Mouse (Mus musculus): ENCODE data around the gene Wdfy2. TPM values are rescaled to one million over a fixed set of nuclear protein-coding genes. Genes with fewer than 3 reads are reported as not detected.

The Wdfy2 gene
- polyA plus RNA-seq, 1 experiment from 2014 or later = 6.2 TPM

- H3K4me2 ChIP-seq (ENCODE audit: low read length) = no peak overlapping the region
- H3K4me3 ChIP-seq (ENCODE audit: control insufficient read depth in 1 of 2, insufficient read depth in 1 of 2, low read depth in 1 of 2, low read length in 2 of 2) = no peak overlapping the region
- no peaks in the 10 kb centered on the region for H3K36me3 ChIP-seq (ENCODE audit: control insufficient read depth, insufficient read depth, low read length)
- H3K9ac ChIP-seq (ENCODE audit: low read length) = no peak overlapping the region
- 77% methylated on average over 4 of the region's 4 CpGs for WGBS
- H3K27me3 ChIP-seq (ENCODE audit: control insufficient read depth, insufficient read depth, low read length) = no peaks in the 10 kb centered on the region
- ATAC-seq (ENCODE audit: insufficient number of reproducible peaks, insufficient read depth, low FRiP score, low read depth) = no peak
- H3K27ac ChIP-seq (replicated peaks in 1 of 2; ENCODE audit: control insufficient read depth in 1 of 2, insufficient read depth in 1 of 2, low read depth in 2 of 2, low read length in 2 of 2) = no peak overlapping the region
- peaks cover 9 to 23% of the 10 kb centered on the region in 2 experiments for H3K4me1 ChIP-seq (ENCODE audit: control insufficient read depth in 2 of 2, insufficient read depth in 2 of 2, low read length in 2 of 2)
- H3K9me3 ChIP-seq (ENCODE audit: control insufficient read depth, low read length) = no peaks in the 10 kb centered on the region
These were observed 73.4 kb downstream of the Wdfy2 start for GRCm38 (mm10) chr14:62910859-62911258.

- H3K27ac ChIP-seq (replicated peaks in 1 of 2; ENCODE audit: control insufficient read depth in 1 of 2, insufficient read depth in 1 of 2, low read depth in 2 of 2, low read length in 2 of 2) = no peak overlapping the region
- H3K27me3 ChIP-seq (ENCODE audit: control insufficient read depth, insufficient read depth, low read length) = no peaks in the 10 kb centered on the region
- peaks cover 0 to 4% of the 10 kb centered on the region in 2 experiments for H3K4me1 ChIP-seq (ENCODE audit: control insufficient read depth in 2 of 2, insufficient read depth in 2 of 2, low read length in 2 of 2)
- H3K9me3 ChIP-seq (ENCODE audit: control insufficient read depth, low read length) = no peaks in the 10 kb centered on the region
- ATAC-seq (ENCODE audit: insufficient number of reproducible peaks, insufficient read depth, low FRiP score, low read depth) = no peak
- H3K9ac ChIP-seq (ENCODE audit: low read length) = no peak overlapping the region
- no peak overlapping the region for H3K4me2 ChIP-seq (ENCODE audit: low read length)
- 78% methylated on average over 6 of the region's 6 CpGs for WGBS
- no peaks in the 10 kb centered on the region for H3K36me3 ChIP-seq (ENCODE audit: control insufficient read depth, insufficient read depth, low read length)
- no peak overlapping the region for H3K4me3 ChIP-seq (ENCODE audit: control insufficient read depth in 1 of 2, insufficient read depth in 1 of 2, low read depth in 1 of 2, low read length in 2 of 2)
These were observed 77.7 kb downstream of the Wdfy2 start for GRCm38 (mm10) chr14:62915146-62915685.

- Histone ChIP-seq H3K4me1 (ENCODE audit: control insufficient read depth in 2 of 2, insufficient read depth in 2 of 2, low read length in 2 of 2) (peaks cover 0 to 7% of the 10 kb centered on the region in 2 experiments), H3K36me3 (ENCODE audit: control insufficient read depth, insufficient read depth, low read length) (no peaks in the 10 kb centered on the region), H3K9ac (ENCODE audit: low read length) (no peak overlapping the region), H3K4me3 (ENCODE audit: control insufficient read depth in 1 of 2, insufficient read depth in 1 of 2, low read depth in 1 of 2, low read length in 2 of 2) (no peak overlapping the region), H3K4me2 (ENCODE audit: low read length) (no peak overlapping the region), H3K27me3 (ENCODE audit: control insufficient read depth, insufficient read depth, low read length) (no peaks in the 10 kb centered on the region), H3K9me3 (ENCODE audit: control insufficient read depth, low read length) (no peaks in the 10 kb centered on the region), H3K27ac (replicated peaks in 1 of 2; ENCODE audit: control insufficient read depth in 1 of 2, insufficient read depth in 1 of 2, low read depth in 2 of 2, low read length in 2 of 2) (no peak overlapping the region)
- 49% methylated on average over 10 of the region's 10 CpGs for WGBS
- no peak for ATAC-seq (ENCODE audit: insufficient number of reproducible peaks, insufficient read depth, low FRiP score, low read depth)
These were observed 79.1 kb downstream of the Wdfy2 start for GRCm38 (mm10) chr14:62916488-62917034.

GRCm38 (mm10) chr14:62921401-62921800 lies 83.9 kb downstream of the Wdfy2 start:
- Histone ChIP-seq H3K9me3 (ENCODE audit: control insufficient read depth, low read length) (no peaks in the 10 kb centered on the region), H3K4me3 (ENCODE audit: control insufficient read depth in 1 of 2, insufficient read depth in 1 of 2, low read depth in 1 of 2, low read length in 2 of 2) (no peak overlapping the region), H3K36me3 (ENCODE audit: control insufficient read depth, insufficient read depth, low read length) (0 out of 2 replicates have a peak, but pooled peaks cover 6% of the 10 kb centered on the region), H3K4me1 (ENCODE audit: control insufficient read depth in 2 of 2, insufficient read depth in 2 of 2, low read length in 2 of 2) (peaks cover 0 to 7% of the 10 kb centered on the region in 2 experiments), H3K9ac (ENCODE audit: low read length) (no peak overlapping the region), H3K27me3 (ENCODE audit: control insufficient read depth, insufficient read depth, low read length) (no peaks in the 10 kb centered on the region), H3K27ac (replicated peaks in 1 of 2; ENCODE audit: control insufficient read depth in 1 of 2, insufficient read depth in 1 of 2, low read depth in 2 of 2, low read length in 2 of 2) (no peak overlapping the region), H3K4me2 (ENCODE audit: low read length) (no peak overlapping the region)
- 92% methylated on average over 5 of the region's 5 CpGs for WGBS
- ATAC-seq (ENCODE audit: insufficient number of reproducible peaks, insufficient read depth, low FRiP score, low read depth) = no peak

GRCm38 (mm10) chr14:62922637-62923036 lies 85.2 kb downstream of the Wdfy2 start:
- Histone ChIP-seq H3K4me3 (ENCODE audit: control insufficient read depth in 1 of 2, insufficient read depth in 1 of 2, low read depth in 1 of 2, low read length in 2 of 2) (no peak overlapping the region), H3K4me1 (ENCODE audit: control insufficient read depth in 2 of 2, insufficient read depth in 2 of 2, low read length in 2 of 2) (peaks cover 0 to 7% of the 10 kb centered on the region in 2 experiments; a peak in 2 of 4 replicates), H3K9ac (ENCODE audit: low read length) (no peak overlapping the region), H3K27me3 (ENCODE audit: control insufficient read depth, insufficient read depth, low read length) (no peaks in the 10 kb centered on the region), H3K27ac (replicated peaks in 1 of 2; ENCODE audit: control insufficient read depth in 1 of 2, insufficient read depth in 1 of 2, low read depth in 2 of 2, low read length in 2 of 2) (no peak overlapping the region), H3K9me3 (ENCODE audit: control insufficient read depth, low read length) (no peaks in the 10 kb centered on the region), H3K4me2 (ENCODE audit: low read length) (no peak overlapping the region), H3K36me3 (ENCODE audit: control insufficient read depth, insufficient read depth, low read length) (0 out of 2 replicates have a peak, but pooled peaks cover 6% of the 10 kb centered on the region)
- ATAC-seq (ENCODE audit: insufficient number of reproducible peaks, insufficient read depth, low FRiP score, low read depth) = no peak

GRCm38 (mm10) chr14:62924800-62925199 lies 87.3 kb downstream of the Wdfy2 start:
- H3K27ac ChIP-seq (replicated peaks in 1 of 2; ENCODE audit: control insufficient read depth in 1 of 2, insufficient read depth in 1 of 2, low read depth in 2 of 2, low read length in 2 of 2) = no peak overlapping the region
- no peak overlapping the region for H3K4me3 ChIP-seq (ENCODE audit: control insufficient read depth in 1 of 2, insufficient read depth in 1 of 2, low read depth in 1 of 2, low read length in 2 of 2)
- ATAC-seq (ENCODE audit: insufficient number of reproducible peaks, insufficient read depth, low FRiP score, low read depth) = no peak
- no peaks in the 10 kb centered on the region for H3K9me3 ChIP-seq (ENCODE audit: control insufficient read depth, low read length)
- H3K4me1 ChIP-seq (ENCODE audit: control insufficient read depth in 2 of 2, insufficient read depth in 2 of 2, low read length in 2 of 2) = peaks cover 0 to 7% of the 10 kb centered on the region in 2 experiments; a peak in 2 of 4 replicates
- H3K27me3 ChIP-seq (ENCODE audit: control insufficient read depth, insufficient read depth, low read length) = no peaks in the 10 kb centered on the region
- 79% methylated on average over 4 of the region's 4 CpGs for WGBS
- no peak overlapping the region for H3K4me2 ChIP-seq (ENCODE audit: low read length)
- H3K36me3 ChIP-seq (ENCODE audit: control insufficient read depth, insufficient read depth, low read length) = peaks cover 12% of the 10 kb centered on the region
- H3K9ac ChIP-seq (ENCODE audit: low read length) = no peak overlapping the region

- H3K4me2 ChIP-seq (ENCODE audit: low read length) = no peak overlapping the region
- H3K4me3 ChIP-seq (ENCODE audit: control insufficient read depth in 1 of 2, insufficient read depth in 1 of 2, low read depth in 1 of 2, low read length in 2 of 2) = no peak overlapping the region
- no peak overlapping the region for H3K27ac ChIP-seq (replicated peaks in 1 of 2; ENCODE audit: control insufficient read depth in 1 of 2, insufficient read depth in 1 of 2, low read depth in 2 of 2, low read length in 2 of 2)
- no peak overlapping the region for H3K9ac ChIP-seq (ENCODE audit: low read length)
- H3K9me3 ChIP-seq (ENCODE audit: control insufficient read depth, low read length) = no peaks in the 10 kb centered on the region
- 49% methylated on average over 5 of the region's 5 CpGs for WGBS
- no peaks in the 10 kb centered on the region for H3K4me1 ChIP-seq (ENCODE audit: control insufficient read depth in 2 of 2, insufficient read depth in 2 of 2, low read length in 2 of 2)
- H3K27me3 ChIP-seq (ENCODE audit: control insufficient read depth, insufficient read depth, low read length) = no peaks in the 10 kb centered on the region
- peaks cover 24% of the 10 kb centered on the region for H3K36me3 ChIP-seq (ENCODE audit: control insufficient read depth, insufficient read depth, low read length)
- no peak for ATAC-seq (ENCODE audit: insufficient number of reproducible peaks, insufficient read depth, low FRiP score, low read depth)
These were observed 90.6 kb downstream of the Wdfy2 start for GRCm38 (mm10) chr14:62928101-62928541.

GRCm38 (mm10) chr14:62935361-62935760 lies 97.9 kb downstream of the Wdfy2 start:
- Histone ChIP-seq H3K4me1 (ENCODE audit: control insufficient read depth in 2 of 2, insufficient read depth in 2 of 2, low read length in 2 of 2) (no peaks in the 10 kb centered on the region), H3K4me3 (ENCODE audit: control insufficient read depth in 1 of 2, insufficient read depth in 1 of 2, low read depth in 1 of 2, low read length in 2 of 2) (no peak overlapping the region), H3K9me3 (ENCODE audit: control insufficient read depth, low read length) (peaks cover 5% of the 10 kb centered on the region), H3K27me3 (ENCODE audit: control insufficient read depth, insufficient read depth, low read length) (no peaks in the 10 kb centered on the region), H3K9ac (ENCODE audit: low read length) (no peak overlapping the region), H3K36me3 (ENCODE audit: control insufficient read depth, insufficient read depth, low read length) (peaks cover 30% of the 10 kb centered on the region), H3K4me2 (ENCODE audit: low read length) (no peak overlapping the region), H3K27ac (replicated peaks in 1 of 2; ENCODE audit: control insufficient read depth in 1 of 2, insufficient read depth in 1 of 2, low read depth in 2 of 2, low read length in 2 of 2) (no peak overlapping the region)
- no peak for ATAC-seq (ENCODE audit: insufficient number of reproducible peaks, insufficient read depth, low FRiP score, low read depth)
- WGBS = 81% methylated on average over 9 of the region's 9 CpGs

Data from heart, embryonic 14.5 days (tissue).